Mouse (Mus musculus) skeletal muscle tissue, adult 2 months (tissue): ENCODE data around the gene Ctnna3.
"Not testable (repeated sequence)": the region's sequence is repeated elsewhere in the genome, so short reads cannot be mapped to it uniquely, and the experiment has no call there.

ENCODE experiments used
- DNase-seq: peaks from one replicate; pipeline ENCODE4 v3.0.0-alpha.2; 2012; ENCODE audit warnings: low read depth, low spot score

The Ctnna3 gene

DNA sequence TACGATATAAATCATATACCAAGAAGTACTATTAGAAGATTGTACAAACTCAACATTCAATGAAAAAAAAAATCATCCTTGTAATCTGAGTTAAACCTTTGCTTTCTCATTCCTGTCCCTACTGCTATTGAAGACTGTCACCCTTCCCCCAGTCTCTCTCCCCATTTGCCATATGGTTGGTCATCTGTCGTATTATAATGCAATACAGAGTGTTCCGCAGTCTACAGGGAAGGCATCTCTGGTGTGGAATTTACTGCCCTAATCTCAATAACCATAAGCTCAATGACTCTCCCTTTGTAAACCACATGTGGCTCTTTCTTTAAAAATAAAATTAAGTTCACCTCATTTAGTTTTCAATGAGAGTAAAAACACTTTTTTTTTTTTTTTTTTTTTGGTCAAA, 1113.7 kb downstream of the Ctnna3 start:
- DNase-seq = no peak

DNA sequence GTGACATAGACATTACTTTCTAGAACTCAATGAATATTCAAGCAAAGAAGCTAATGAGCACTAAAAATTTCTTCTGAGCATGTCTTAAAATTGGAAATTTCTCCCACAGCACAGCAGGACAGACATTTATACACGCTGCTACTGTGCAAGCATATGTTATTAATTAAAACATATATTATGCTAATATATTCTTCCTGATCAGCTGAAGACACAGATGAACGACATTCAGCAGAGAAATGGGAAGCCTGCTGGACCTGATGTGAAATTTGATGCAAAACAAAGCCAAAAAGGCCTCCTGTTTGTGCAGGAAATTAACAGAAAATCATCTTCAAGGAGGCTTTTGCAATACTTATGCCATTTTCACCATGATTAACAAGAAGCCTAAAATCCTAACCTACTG, 1114.5 kb downstream of the Ctnna3 start:
- DNase-seq = no peak

DNA sequence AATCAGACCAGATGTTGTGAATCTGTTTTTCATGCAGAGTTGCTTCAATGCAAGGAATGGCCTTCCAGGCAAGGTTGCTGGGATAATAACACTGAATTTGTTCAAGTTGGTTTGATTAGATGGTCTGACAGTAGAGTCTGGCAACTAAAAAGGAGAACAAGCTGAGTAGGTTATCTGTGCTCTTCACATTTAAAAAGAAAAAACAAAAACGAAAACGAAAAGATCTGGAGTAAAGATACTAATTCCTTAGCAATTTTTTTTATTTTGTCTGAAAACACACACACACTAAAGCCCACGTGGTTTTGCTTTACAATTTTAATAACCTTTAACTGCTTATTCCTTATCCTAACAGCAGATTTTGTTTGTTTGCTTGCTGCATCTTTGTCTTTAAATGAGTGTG, 1141.4 kb downstream of the Ctnna3 start:
- no peak for DNase-seq

DNA sequence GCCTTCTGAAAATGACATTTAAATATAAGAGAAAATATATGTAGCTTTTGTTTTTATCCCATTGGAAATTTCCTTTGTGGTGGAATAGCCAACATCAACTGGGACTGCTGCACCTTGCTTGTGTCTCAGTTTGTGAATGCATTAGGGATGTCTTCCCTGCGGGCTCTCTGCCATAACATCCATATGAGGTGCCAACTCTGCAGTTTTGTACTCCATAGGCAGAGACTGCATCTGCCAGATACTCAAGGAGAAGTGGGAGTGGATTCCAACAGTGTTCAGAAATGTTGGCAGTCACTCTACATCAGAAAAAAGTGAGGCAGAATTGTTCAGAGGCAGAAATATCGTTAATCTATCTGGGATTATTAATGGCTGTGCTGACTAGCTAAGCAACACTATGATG, 1158.2 kb downstream of the Ctnna3 start:
- no peak for DNase-seq

DNA sequence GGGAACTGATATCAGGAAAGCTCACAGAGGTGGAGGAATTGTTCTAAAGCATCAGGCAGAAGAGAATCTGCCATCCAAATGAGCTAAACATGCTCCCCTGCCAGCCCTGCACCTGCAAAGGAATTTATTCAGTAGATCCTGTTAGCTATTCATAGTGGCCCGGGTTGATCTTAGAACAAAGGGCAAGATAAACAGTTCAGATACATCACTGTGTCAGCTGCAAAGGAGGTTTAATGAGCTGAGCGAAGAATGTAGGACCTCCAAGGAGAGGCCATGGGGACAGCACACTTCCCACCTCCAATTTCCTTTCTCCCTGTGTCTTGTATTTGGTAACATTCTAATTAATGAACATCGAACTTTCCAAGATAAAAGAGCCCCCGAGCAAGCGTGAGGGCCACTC, 1206.9 kb downstream of the Ctnna3 start:
- no peak for DNase-seq

DNA sequence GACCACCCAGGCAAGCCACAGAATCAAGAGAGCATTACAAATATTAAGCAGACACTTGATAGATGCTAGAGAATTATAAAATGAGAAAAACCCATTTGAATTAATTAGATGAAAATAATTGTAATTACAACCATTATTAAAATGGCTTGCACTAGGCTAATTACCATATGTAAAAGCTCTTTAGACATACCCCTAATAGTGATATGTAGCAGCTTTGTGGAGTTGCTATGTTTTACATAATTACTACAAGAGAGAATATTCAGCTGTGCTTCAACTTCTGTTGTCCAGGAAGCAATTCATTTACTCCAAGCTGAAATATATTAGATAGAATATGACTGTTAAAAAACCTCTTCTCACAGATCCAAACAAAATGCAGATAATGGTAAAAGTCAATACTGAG, 1209.2 kb downstream of the Ctnna3 start:
- no peak for DNase-seq

DNA sequence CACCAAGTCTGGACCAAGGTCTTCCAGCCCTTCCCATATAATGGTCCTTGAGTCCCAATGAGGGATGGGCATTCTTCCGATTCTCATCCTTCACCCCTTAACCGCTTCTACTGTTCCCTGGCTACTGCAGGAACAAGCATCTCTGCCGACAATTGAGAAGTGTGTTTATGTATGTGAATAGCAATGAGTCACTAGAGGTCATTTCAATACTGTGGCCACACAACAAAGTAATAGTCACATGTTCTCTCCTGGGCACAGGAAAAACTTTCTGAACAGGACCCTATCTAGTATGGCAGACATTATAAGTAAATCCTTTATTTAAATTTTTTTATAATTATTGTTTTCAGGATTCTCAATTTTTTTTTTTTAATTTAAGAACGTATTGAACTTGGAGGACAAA, 1211.2 kb downstream of the Ctnna3 start:
- DNase-seq = no peak

DNA sequence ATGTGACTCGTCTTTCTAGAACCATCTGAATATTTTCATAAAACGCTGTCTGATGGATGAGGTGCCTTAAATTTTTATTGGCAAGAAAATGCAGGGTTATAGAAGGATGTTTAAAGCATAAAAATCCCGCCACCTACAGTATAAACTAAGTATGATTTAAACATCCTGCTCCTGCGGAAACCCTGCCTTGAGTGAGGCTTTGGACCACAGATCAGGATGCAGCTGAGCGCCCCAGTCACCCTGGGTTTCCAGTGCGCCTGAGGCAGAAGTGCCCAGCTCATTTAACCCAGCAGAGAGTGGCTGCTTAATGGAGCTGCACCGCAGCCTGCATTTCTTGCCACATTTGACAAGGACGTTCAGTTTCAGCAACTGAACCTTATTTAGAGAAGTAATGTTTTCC, 1211.7 kb downstream of the Ctnna3 start:
- no peak for DNase-seq

DNA sequence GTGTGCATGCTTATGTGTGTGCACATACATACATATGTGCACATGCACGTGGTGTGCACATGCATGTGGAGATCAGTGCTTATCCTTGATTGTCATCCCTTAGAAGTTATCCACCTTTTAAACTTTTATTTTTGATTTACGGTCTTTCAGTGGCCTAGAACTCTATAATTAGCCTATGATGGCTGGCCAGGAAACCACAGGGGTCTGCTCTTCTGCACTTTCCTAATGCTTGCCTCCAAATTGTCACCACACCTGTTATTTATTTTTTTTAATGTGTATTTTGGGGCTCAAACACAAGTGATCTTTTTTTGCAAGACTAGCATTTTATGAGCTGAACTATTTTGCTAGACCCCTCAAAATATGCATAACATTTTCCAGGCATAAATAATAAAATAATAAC, 1214.1 kb downstream of the Ctnna3 start:
- no peak for DNase-seq

DNA sequence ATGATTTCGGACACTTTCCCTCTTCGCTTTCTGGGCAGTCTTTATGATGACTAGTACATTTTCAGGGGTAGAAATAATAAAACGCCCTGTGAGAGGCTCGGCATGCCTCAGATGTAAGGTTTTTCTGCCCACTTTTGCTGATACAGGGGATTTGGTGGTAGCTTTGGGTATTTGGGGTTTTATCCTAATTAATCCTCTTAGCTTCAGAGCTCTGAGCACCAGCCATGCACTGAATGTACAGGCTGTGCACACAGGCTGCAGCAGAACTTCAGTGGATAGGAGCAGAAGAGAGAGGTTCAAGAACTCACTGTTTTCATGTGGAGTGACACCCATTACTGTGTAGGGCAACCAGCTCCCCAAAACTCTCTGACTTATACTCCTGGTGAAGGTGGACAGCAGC, 1231.3 kb downstream of the Ctnna3 start:
- no peak for DNase-seq

DNA sequence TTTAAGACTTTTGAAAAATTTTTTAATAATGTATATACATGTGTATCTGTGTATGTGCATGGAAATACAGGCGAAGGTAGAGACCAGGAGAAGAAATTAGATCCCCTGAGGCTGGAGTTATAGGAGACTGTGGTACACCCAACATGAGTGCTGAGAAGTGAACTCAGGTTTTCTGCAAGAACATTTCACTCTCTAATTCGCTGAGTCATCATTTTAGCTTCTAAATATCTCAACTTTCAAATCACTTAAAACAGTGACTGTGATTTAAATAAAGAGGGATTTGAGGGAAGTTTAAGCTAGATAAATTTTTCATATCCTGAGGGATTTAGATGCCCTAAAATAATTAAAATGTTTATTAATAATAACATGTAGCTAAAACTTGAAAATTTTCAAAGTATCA, 1241.6 kb downstream of the Ctnna3 start:
- no peak for DNase-seq

DNA sequence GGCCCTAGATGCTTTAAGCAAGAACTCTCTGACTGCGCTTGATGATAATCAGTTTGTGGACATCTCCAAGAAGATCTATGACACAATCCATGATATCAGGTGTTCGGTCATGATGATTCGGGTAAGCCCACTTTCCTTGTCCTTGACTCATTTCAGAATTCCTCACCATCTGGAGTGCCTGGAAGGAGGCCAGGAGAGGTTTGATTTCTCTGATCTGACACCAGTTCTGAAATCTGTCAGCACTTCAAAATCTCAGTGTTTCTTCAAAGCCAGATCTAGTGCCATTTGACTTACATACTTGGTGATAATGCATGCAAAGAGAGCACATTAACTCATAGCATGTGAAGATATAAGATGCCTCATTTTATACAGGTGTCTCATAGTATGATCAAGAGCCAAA, 1245.9 kb downstream of the Ctnna3 start:
- DNase-seq = no peak

DNA sequence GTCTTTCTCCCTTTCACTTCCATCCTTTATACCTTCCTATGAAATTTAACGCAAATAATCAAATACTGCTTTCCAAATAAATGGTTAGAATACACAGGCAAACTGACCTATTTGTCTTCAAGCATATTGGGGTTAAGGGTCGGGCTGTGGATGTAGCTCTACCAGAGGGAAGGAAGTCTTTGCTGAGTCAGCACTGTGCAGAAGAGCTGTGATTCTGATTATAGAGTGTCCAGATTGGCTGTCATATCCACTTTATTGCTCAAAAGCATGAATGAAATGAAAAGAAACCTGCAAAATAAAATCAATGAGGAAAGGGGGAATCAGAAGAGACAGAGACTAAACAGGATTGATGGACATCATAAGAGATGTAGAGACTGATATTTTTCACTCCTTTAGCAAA, 1280.1 kb downstream of the Ctnna3 start:
- no peak for DNase-seq

DNA sequence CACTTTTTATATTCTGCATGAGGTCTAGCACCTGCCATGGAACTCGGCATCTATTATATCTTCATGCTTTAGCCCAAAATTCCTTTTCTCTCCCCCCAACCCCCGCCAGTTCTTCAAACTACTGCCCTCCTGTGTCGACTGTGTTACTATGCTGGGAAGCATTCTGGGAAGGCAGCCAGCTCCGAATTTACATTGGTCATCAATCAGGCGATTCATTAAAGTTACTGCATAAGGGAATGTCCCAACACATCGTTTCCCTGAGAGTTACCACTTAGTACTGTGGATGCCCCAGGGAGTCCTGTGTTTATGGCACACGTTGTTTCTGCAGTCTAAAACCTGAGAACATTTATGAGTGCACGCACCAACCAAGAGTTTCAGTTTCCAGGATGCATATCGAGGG, 1288.1 kb downstream of the Ctnna3 start:
- no peak for DNase-seq

DNA sequence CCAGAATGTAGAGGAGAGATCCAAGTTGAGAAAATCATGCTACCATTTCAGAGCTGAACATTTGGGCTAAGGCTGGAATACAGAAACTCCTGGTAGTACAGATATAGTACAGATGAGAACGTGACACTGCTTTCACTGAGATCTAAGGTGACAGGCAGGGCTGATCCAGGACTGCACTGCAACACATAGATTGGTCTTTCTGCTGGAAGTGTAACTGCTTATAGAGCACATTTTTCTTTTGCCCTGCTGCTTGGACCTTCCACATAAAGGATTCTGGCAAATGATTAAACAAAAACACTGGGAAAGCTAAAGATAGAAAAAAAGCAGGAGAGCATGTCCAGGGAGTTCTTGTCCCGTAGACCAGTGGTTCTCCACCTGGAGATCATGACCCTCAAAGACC, 1305.8 kb downstream of the Ctnna3 start:
- no peak for DNase-seq

DNA sequence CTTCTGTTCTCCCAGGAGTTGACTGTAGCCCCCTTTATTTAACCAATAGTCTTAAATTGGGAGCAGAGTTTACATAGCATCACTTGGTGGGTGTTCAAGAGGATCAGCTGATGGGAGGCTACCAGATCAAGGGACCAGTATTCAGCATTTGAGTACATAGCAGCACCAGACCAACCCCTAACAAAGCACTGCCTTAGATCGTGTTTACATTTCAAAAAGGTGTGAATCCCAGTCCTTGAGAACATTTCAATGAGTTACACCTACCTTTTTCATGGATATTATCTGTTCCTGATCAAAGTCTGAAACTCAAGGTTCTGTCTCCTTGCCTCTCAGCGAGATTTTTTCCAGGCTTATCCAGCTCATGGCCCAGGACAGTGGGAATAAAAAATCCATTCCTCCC, 1306.7 kb downstream of the Ctnna3 start:
- DNase-seq = no peak

DNA sequence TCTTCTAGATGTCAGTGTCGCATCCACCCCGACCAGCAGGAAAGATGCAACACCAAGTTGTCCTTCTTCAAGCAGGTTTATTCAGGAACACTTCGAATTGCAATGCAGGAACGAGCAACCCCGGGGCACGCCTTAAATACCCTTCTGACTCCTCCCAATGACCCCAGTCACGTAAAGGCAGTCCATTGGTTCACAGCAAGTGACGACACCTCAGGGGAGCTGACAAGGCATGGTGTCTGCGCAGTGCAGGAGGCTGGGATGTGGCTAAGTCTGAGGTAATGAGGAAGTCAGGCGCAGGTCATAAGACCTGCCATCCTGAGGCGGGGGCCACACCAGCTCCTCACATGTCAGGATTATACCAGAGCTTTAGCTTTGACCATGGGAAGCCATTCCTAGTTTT, 1311.8 kb downstream of the Ctnna3 start:
- DNase-seq = not testable (repeated sequence)

DNA sequence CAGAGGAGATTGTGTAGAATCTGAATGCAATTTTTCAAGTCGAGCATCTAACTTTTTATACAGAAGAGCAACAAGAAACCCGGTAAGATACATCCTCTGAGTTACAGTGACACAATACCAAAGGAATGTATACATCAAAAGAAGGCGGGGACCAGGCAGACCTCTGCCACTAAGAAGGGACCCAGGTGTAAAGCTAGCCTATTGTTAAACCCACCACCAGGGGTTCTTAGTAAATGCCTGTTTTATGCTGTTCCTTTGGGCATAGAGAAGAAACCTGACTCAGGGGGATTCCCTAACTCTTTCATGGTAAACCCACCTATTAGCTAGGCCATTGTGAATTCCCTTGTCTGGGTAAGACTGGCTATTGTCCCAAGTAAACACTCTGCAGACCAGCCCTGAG, 1314.2 kb downstream of the Ctnna3 start:
- not testable (repeated sequence) for DNase-seq

DNA sequence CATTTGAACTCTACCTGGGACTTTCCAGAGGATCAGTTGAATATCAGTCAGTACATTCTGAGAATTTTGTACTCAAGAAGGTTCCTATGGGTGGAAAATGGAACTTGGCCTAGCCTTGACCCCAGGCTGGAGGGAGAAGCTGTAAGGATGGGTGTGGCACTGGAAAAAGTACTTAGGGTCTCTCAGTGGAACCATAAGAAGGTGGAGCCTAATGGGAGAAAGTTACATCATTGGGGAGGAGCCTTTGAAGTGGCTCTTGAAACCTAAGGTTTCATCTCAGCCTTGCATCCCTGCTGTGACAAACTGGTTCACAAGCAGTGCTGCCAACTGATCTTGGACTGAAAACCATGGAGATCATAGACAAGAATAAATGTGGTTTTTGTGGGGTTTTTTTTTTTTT, 1318.8 kb downstream of the Ctnna3 start:
- DNase-seq = no peak

DNA sequence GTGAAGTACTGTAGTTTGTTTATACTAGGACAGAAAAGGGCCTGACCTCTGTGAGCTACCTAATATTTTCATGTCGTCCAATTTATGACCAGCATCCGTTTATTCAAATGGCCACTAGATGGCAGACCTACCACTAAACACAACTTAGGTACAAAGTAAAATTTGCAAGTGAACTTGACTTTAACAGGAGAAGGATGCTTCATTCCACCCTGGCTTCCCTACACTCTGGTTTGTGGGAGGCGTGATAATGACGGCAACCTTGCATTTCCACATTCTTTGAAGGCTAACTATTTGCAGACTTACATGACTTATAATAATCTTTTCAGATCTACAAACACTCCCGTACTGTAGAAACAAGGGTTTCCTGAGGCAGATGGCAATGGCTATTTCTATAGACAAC, 1320.9 kb downstream of the Ctnna3 start:
- no peak for DNase-seq

DNA sequence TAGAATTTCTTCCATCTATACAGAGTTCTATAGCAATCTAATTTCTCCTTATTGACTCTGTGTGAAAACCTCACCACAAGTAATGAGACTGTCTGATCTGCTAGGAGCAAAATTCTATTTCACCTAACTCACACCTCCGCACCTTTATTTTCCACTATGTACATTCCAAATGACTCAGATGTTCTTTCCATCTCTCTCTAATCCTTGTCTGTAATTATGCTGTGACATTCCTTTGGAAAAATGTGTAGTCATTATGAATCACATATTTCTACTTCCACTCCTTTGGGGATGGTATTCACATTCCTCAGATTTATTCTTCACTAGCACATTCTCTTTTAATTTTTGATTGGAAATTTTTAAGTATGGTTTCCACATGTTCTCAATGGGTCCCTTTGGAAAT, 1406.4 kb downstream of the Ctnna3 start:
- no peak for DNase-seq

DNA sequence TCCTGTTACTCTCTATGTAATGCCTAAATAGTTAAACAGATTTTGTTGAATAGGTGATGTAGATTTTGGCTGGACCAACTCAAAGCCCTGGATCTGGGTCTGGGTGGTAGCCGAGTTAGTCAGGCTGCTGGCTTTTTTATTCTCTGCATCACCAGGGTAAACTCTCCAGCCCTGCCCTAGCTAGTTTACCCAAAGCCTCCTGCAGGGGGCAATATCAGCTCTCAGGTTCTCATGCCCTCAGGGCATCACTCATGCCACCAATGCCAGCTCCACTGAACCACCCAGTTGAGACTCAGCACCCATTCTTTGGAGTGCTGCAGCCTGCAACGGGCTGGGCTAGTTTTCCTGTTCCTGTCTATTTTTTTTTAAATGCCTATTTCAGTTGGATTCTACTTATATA, 1431.5 kb downstream of the Ctnna3 start:
- DNase-seq = no peak

DNA sequence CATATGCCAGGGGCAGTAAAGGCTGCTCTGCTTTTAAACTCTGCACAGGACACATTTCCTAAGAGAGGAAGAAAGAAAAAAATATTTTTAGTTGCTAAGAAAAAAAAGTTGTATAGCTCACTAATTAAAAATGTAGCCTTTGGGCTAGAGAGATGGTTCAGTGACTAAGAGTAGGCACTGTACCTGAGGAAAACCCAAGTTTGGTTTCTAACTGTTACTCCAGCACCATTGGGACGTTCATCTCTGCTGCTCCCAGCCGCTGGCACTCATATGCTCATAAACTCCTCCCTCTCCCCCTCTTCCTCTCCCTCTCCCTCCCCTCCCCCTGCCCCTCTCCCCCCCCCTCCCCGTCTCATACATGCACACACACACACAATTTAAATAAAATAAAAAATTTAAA, 1441.0 kb downstream of the Ctnna3 start:
- DNase-seq = no peak

DNA sequence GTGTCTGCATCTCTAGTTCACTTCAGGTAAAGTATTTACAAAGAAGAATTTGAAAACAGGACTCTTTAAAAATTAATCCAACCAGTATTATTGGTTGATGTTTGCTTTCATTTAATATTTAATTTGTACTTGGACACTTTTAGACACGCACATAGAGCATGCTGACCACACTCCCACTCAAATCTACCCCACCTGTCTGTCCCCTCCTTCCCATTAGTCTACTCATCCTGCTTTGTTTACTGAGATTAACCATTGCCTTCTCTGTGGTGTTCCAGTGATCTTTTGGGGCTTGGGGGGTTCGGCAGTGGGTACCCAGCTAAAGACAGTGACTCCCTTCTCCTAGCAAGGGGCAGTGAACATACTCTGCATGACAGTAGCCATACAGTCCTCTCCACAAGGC, 1446.6 kb downstream of the Ctnna3 start:
- no peak for DNase-seq

DNA sequence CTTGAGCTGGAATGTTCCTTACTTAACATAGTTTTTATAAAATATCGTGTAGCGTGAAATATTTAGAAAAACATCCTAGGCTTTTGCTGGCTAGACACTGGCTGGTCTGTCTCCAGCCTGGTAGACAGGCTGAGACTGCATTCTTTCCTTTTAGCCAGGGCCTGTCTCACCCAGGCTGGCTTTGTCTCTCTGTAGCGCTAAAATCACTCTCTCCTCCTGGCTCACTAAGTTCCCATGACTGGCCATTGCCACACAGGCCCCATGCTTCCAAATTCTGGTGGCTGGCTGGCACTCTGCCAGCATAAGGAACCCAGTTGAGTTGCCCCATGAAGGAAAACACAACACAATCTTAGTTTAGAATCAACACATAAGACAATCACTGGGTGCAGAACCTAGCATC, 1450.0 kb downstream of the Ctnna3 start:
- DNase-seq = no peak
